ENCODE assay signal across 24 mouse cellular contexts in genomic region chr3:25113107-25113506, GRCm38 (mm10). TPM values are rescaled to one million over a fixed set of nuclear protein-coding genes. Genes with fewer than 3 reads are reported as not detected.
A peak's percentile ranks its signal among the peaks of the same experiment; 100 is the strongest.
DNase-seq lines count a peak whose midpoint lies in the region; ATAC-seq lines count a peak whose summit lies in the region.
"Had no signal": no experiment of that assay in that cellular context is flagged by ENCODE, and none has a peak within 500 bp of the region (broad histone marks: within the 10 kb centered on the region; RNA-seq: fewer than 3 reads in every experiment).

No protein-coding gene starts in this region.

- H3K4me3 ChIP-seq in kidney, embryonic 15.5 days (replicated peaks) = no peak overlapping the region
- H3K4me3 ChIP-seq: embryonic facial prominence, embryonic 10.5 days; embryonic facial prominence, embryonic 12.5 days; forebrain, embryonic 13.5 days; forebrain, embryonic 15.5 days had no signal

- 48% methylated on average over 4 of the region's 4 CpGs for WGBS in kidney, embryonic 15.5 days

- no peak overlapping the region for H3K9ac ChIP-seq in kidney, embryonic 15.5 days
- H3K9ac ChIP-seq: embryonic facial prominence, embryonic 12.5 days; forebrain, embryonic 13.5 days; forebrain, embryonic 15.5 days had no signal

- ATAC-seq in frontal cortex, adult (ENCODE audit: low TSS enrichment) = 0 out of 2 replicates have a peak, but pooled peaks have one; percentile 62
- 0 out of 2 replicates have a peak, but pooled peaks have one; percentile 43 for ATAC-seq in kidney, embryonic 15.5 days (replicated peaks; ENCODE audit: low FRiP score)
- ATAC-seq: activated CD4-positive, CD25-positive, alpha-beta regulatory T cell, adult 4 months; CD4-positive, CD25-positive, alpha-beta regulatory T cell, adult 4 months; forebrain, embryonic 13.5 days; forebrain, embryonic 15.5 days; Patski had no signal

- no peaks in the 10 kb centered on the region for H3K36me3 ChIP-seq in kidney, embryonic 15.5 days
- H3K36me3 ChIP-seq: embryonic facial prominence, embryonic 10.5 days; embryonic facial prominence, embryonic 12.5 days; forebrain, embryonic 15.5 days; G1E had no signal

- no peaks in the 10 kb centered on the region for H3K4me1 ChIP-seq in kidney, embryonic 15.5 days
- H3K4me1 ChIP-seq: embryonic facial prominence, embryonic 10.5 days; embryonic facial prominence, embryonic 12.5 days; forebrain, embryonic 13.5 days; forebrain, embryonic 15.5 days had no signal

- H3K27ac ChIP-seq in kidney, embryonic 15.5 days = no peak overlapping the region
- H3K27ac ChIP-seq: embryonic facial prominence, embryonic 10.5 days; embryonic facial prominence, embryonic 12.5 days; forebrain, embryonic 13.5 days; forebrain, embryonic 15.5 days had no signal

- DNase-seq in frontal cortex, postnatal 36 days (ENCODE audit: low spot score in 2 of 2) = no peak
- no peak for DNase-seq in kidney, postnatal 25 days
- DNase-seq in kidney, postnatal 4 days = peak; percentile 3 to 10
- DNase-seq in kidney, adult 18-20 months = no peak
- DNase-seq: adrenal gland, adult 8-10 months; adrenal gland, postnatal 14 days; adrenal gland, postnatal 36 days; B cell, adult 2 months; cerebellum, adult 11-12 months; cerebellum, adult 2 months; cerebellum, adult 9-10 months; cerebellum, postnatal 10 days; cerebellum, postnatal 25 days had no signal

- H3K9me3 ChIP-seq in kidney, embryonic 15.5 days (replicated peaks) = no peaks in the 10 kb centered on the region
- H3K9me3 ChIP-seq: embryonic facial prominence, embryonic 10.5 days; embryonic facial prominence, embryonic 12.5 days; forebrain, embryonic 13.5 days; forebrain, embryonic 15.5 days; G1E had no signal

- no peak overlapping the region for H3K4me2 ChIP-seq in kidney, embryonic 15.5 days
- H3K4me2 ChIP-seq: embryonic facial prominence, embryonic 12.5 days; forebrain, embryonic 13.5 days; forebrain, embryonic 15.5 days had no signal

- no peaks in the 10 kb centered on the region for H3K27me3 ChIP-seq in kidney, embryonic 15.5 days
- H3K27me3 ChIP-seq: CH12.LX; embryonic facial prominence, embryonic 12.5 days; forebrain, embryonic 13.5 days; forebrain, embryonic 15.5 days; Patski had no signal

RNA-seq across cellular contexts. Expression of gene Naaladl2, which starts 31.0 kb away (rescaled TPM):
- 3.8 and 5.0 TPM in 2 replicates for polyA plus RNA-seq in kidney, embryonic 15.5 days (2015; fragmentation: Nextera tagmentation; extraction: Ambion mirVana)
- polyA plus RNA-seq: activated CD4-positive, CD25-positive, alpha-beta regulatory T cell, adult 4 months; CD4-positive, CD25-positive, alpha-beta regulatory T cell, adult 4 months; G1E had no signal

Comparison
In these comparisons a context has a peak if more than half of its experiments do, and no peak if none do; other contexts are left out.
1. DNase-seq: peak in kidney, postnatal 4 days (2 of 2); none in frontal cortex, postnatal 36 days (0 of 2), kidney, postnatal 25 days (0 of 2) and kidney, adult 18-20 months (single experiment).